Mouse (Mus musculus) ES-Bruce4 (cell line): ENCODE data around the gene Znrf1.

ENCODE experiments used
- CTCF ChIP-seq: IDR thresholded peaks from one replicate; pipeline ENCODE4 v1.8.1; 2011; ENCODE audit warnings: low read depth, low read length
- POLR2A ChIP-seq: IDR thresholded peaks from one replicate; pipeline ENCODE4 v1.8.1; 2011; ENCODE audit warnings: low read length; ENCODE audit not compliant: insufficient read depth

DNA sequence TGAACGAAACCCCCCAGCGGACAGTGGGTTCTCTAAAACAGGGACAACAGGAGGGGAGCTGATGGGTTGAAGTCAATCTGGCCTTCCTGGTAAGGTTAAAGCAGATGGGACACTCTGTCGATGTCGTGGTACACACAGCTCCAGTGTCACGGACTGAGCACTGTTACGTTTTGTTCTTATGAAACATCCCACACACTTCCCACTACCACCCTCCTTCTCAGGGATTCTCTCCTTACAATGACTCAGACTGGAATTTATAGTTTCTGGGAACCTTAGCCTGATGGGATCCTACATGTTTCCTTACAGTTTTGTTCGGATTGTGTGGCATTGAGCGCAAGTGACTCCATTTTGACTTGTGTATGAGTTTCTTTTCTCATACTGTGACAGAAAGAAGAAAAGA is 95.7 kb downstream of the Znrf1 start:
- TF ChIP-seq CTCF (no peak), POLR2A (no peak)
